Mouse (Mus musculus) ES-E14 (cell line): ENCODE measurements around the gene Pik3c2g. TPM values are rescaled to one million over a fixed set of nuclear protein-coding genes. Genes with fewer than 3 reads are reported as not detected.

Experiments used
- DNase-seq: peaks from one replicate; pipeline ENCODE4 v3.0.0-alpha.2; 2013; ENCODE audit warnings: low read depth, low spot score
- H3K27ac ChIP-seq: 2 replicates; pipeline ENCODE4 v1.5.1; 2012; ENCODE audit warnings: low read depth, mild to moderate bottlenecking, low read length, moderate library complexity, mixed read lengths; ENCODE audit not compliant: poor library complexity, insufficient read depth, severe bottlenecking
- H3K36me3 ChIP-seq: 2 replicates; pipeline ENCODE4 v1.6.1; 2012; ENCODE audit warnings: mild to moderate bottlenecking, low read length, moderate library complexity, mixed read lengths; ENCODE audit not compliant: control insufficient read depth, poor library complexity, insufficient read depth, severe bottlenecking
- H3K4me1 ChIP-seq, 2 experiments: fragments of 150-350 bp in 1 of 2; sonication (generic) in 1 of 2; 2 replicates each; pipeline ENCODE4 v1.6.1; 2012; ENCODE audit warnings: low read length in 2 of 2, mild to moderate bottlenecking in 1 of 2, mixed read lengths in 1 of 2; ENCODE audit not compliant: control insufficient read depth in 2 of 2, insufficient read depth in 2 of 2, poor library complexity in 1 of 2
- H3K4me3 ChIP-seq, 2 experiments: fragments of 150-350 bp in 1 of 2; sonication (generic) in 1 of 2; 2 replicates each; pipeline ENCODE4 v1.5.1; 2012; ENCODE audit warnings: low read length in 2 of 2, low read depth in 1 of 2, mild to moderate bottlenecking in 1 of 2, mixed read lengths in 1 of 2; ENCODE audit not compliant: insufficient read depth in 1 of 2, poor library complexity in 1 of 2, severe bottlenecking in 1 of 2
- H3K9ac ChIP-seq: 2 replicates; pipeline ENCODE4 v1.6.1; 2012; ENCODE audit warnings: low read depth, mild to moderate bottlenecking, low read length, mixed read lengths; ENCODE audit not compliant: poor library complexity, insufficient read depth, severe bottlenecking
- H3K9me3 ChIP-seq: fragments of 150-350 bp; sonication (generic); 2 replicates; pipeline ENCODE4 v1.6.1; 2012; ENCODE audit warnings: low read depth, mild to moderate bottlenecking, low read length; ENCODE audit not compliant: control insufficient read depth, insufficient read depth
- CHD2 ChIP-seq: IDR thresholded peaks from 2 replicates; pipeline ENCODE4 v1.6.1; 2014; ENCODE audit warnings: mild to moderate bottlenecking, low read depth, low read length, inconsistent platforms
- HCFC1 ChIP-seq: IDR thresholded peaks from 2 replicates; pipeline ENCODE4 v1.6.1; 2012; ENCODE audit warnings: low read length, inconsistent platforms, borderline replicate concordance; ENCODE audit not compliant: insufficient read depth
- MAFK ChIP-seq: IDR thresholded peaks from 2 replicates; pipeline ENCODE4 v1.6.1; 2014; ENCODE audit warnings: mild to moderate bottlenecking, low read depth, low read length, inconsistent platforms; ENCODE audit not compliant: insufficient read depth
- ZC3H11A ChIP-seq: IDR thresholded peaks from 2 replicates; pipeline ENCODE4 v1.6.1; 2012; ENCODE audit warnings: low read depth, mild to moderate bottlenecking, inconsistent platforms, low read length, borderline replicate concordance
- ZNF384 ChIP-seq: IDR thresholded peaks from 2 replicates; pipeline ENCODE4 v1.6.1; 2012; ENCODE audit warnings: low read depth, low read length, inconsistent platforms
- in situ Hi-C, 2 experiments: fragments of 600-800 bp; cut with MboI; formaldehyde crosslinking; loops; one replicate each; pipeline ENCODE4 v1.15.1; 2025; ENCODE audit warnings: low sequenced_read_pairs in 2 of 2, inconsistent platforms in 1 of 2; ENCODE audit not compliant: unreplicated experiment in 2 of 2
- total RNA-seq: library from RNA; depleted of rRNA; stranded (reverse); fragments of 300-350 nt; gene quantifications from 2 replicates; pipeline ENCODE4 v1.2.3, GENCODE M21; 2012

Gene Pik3c2g
- total RNA-seq, 1 experiment, result not detected

DNA sequence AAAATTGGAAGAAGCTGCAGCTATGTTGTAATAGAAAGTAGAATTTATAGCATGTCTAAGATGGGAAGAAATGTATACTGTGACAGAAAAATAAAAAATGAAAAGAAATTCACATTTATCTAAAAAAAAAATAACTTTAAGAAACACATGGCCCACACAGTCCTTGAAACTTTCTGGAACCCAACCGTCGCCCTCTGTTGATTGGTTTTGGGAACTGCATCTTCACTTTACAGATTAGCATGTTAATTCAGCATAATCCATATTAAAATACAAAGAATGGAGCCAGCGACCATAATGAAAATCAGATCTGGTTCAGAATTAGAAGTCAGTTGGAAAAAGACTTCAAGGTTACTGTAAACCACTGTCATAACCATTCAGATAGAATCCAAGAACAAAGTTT lies 183.5 kb downstream of the Pik3c2g start:
- Histone ChIP-seq H3K4me1 (no peaks in the 10 kb centered on the region), H3K9me3 (no peaks in the 10 kb centered on the region), H3K9ac (no peak overlapping the region), H3K36me3 (no peaks in the 10 kb centered on the region), H3K27ac (no peak overlapping the region), H3K4me3 (no peak overlapping the region)
- in situ Hi-C loops, result no loop called here
- TF ChIP-seq HCFC1, result no peak
- no peak for TF ChIP-seq ZC3H11A
- no peak for TF ChIP-seq MAFK
- no peak for TF ChIP-seq CHD2
- no peak for TF ChIP-seq ZNF384
- DNase-seq, result no peak

GRCm38 (mm10) chr6:139777576-139778282 lies 190.7 kb downstream of the Pik3c2g start:
- Histone ChIP-seq H3K4me3 (no peak overlapping the region), H3K9ac (no peak overlapping the region), H3K27ac (no peak overlapping the region), H3K4me1 (no peaks in the 10 kb centered on the region), H3K36me3 (no peaks in the 10 kb centered on the region), H3K9me3 (no peaks in the 10 kb centered on the region)
- in situ Hi-C loops, result no loop called here
- TF ChIP-seq MAFK (no peak), HCFC1 (no peak), CHD2 (no peak), ZC3H11A (no peak), ZNF384 (no peak)
- DNase-seq, result no peak

- no peaks in the 10 kb centered on the region for H3K9me3 ChIP-seq
- H3K4me1 ChIP-seq, result no peaks in the 10 kb centered on the region
- DNase-seq, result peak; percentile 45
- H3K27ac ChIP-seq, result no peak overlapping the region
- no peaks in the 10 kb centered on the region for H3K36me3 ChIP-seq
- in situ Hi-C loops, result no loop called here
- no peak overlapping the region for H3K4me3 ChIP-seq
- H3K9ac ChIP-seq, result no peak overlapping the region
- TF ChIP-seq CHD2, result no peak
- TF ChIP-seq ZC3H11A, result peak; percentile 9; the same call in 1 of the 2 replicates
Measured at GRCm38 (mm10) chr6:139780028-139780427, 193.0 kb downstream of the Pik3c2g start.

DNA sequence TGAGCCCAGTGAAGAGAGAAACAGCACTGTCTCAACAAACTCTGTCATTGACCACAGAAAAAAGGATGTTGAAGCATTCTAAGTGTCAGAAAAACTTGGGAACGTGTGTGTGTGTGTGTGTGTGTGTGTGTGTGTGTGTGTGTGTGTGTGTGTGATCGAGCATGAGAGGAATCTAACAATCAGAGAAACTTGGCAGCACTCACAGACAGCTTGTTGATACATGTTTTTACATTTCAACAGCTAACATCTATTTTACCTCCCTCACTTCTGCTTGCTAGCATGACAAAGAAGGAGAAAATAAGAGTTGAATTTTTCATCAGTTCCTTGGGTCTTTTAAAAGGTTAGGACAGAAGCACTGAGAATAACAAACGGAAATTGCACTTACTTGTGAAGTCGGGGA lies 202.5 kb downstream of the Pik3c2g start:
- Histone ChIP-seq H3K36me3 (no peaks in the 10 kb centered on the region), H3K4me3 (no peak overlapping the region), H3K9me3 (no peaks in the 10 kb centered on the region), H3K4me1 (no peaks in the 10 kb centered on the region), H3K9ac (no peak overlapping the region), H3K27ac (no peak overlapping the region)
- in situ Hi-C loops, result no loop called here
- TF ChIP-seq HCFC1 (no peak), CHD2 (no peak), MAFK (no peak), ZNF384 (no peak), ZC3H11A (no peak)
- no peak for DNase-seq
